Mouse (Mus musculus): ENCODE measurements around the gene Itpk1.

DNA sequence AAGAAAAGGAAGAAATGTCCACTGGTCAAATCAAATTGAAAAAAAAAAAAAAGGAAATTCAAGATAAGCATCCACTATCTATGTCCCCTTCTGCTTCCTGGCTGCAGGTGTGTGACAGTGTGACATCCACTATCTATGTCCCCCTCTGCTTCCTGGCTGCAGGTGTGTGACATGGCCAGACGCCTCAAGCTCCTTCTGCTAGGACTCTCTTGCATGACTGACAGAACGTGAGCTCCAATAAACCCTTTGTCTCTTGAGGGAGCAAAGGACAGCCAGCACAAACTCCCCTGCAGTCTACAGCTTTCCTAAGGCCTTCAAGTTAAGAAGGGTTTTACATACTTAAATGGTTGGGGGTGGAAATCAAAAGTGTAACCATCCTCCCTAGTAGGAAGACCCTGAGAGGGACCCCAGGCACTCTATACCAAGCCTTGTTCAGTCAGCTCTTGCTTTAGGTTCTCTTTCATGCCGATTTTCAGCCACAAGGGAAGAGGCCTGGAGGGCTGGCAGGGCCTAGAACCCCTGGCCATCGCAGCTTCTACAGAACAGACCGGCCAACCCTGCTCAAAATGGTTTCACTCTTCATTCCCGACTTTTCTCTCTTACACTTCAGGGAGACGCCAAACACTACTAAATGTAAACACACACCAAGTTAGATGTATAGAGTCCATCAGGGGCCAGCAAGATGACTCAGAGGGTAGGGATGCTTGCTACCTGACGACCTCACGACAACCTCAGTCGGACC lies 10.1 kb upstream of the Itpk1 start:
- TF ChIP-seq POLR2A (IDR thresholded peaks at IDR 0.05; ENCODE audit: borderline replicate concordance, insufficient read depth, low read length) (no peak), CTCF (IDR thresholded peaks at IDR 0.05; ENCODE audit: borderline replicate concordance, insufficient read depth, low read depth, low read length) (no peak)

Data from cerebellum, adult 2 months (tissue).